Mouse (Mus musculus): ENCODE results near the gene Zfp385a. TPM values are rescaled to one million over a fixed set of nuclear protein-coding genes. Genes with fewer than 3 reads are reported as not detected.

The Zfp385a gene
- polyA plus RNA-seq, 1 experiment from 2014 or later, result 6.0 TPM

DNA sequence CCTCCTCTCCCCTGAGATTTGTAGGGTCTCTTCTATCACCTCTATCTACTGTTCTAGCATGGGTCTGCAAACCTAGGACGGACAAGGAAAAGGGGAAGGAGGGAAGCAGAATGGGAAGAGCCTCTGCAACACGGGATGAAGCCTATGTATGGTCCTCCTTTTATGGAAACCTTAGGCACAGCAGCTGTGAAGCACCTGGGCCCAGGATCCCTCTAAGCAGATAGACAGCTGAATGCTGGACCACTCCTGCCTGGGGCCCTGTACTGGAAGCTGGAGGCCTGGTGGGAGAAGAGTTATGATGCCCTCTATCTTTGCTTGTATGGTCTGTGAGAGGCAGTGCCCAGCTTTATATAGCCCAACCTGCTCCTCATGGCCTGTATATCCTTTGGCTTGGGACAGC is 39.3 kb downstream of the Zfp385a start:
- Histone ChIP-seq H3K9me3 (replicated peaks) (no peaks in the 10 kb centered on the region), H3K4me2 (no peak overlapping the region), H3K4me3 (replicated peaks) (no peak overlapping the region), H3K9ac (no peak overlapping the region), H3K36me3 (replicated peaks) (peaks cover 42% of the 10 kb centered on the region), H3K27me3 (peaks cover 40% of the 10 kb centered on the region), H3K27ac (replicated peaks) (no peak overlapping the region), H3K4me1 (replicated peaks) (peaks cover 37% of the 10 kb centered on the region)
- ATAC-seq (ENCODE audit: insufficient read depth), result no peak
- WGBS (ENCODE audit: insufficient replicate concordance), result 39% methylated on average over 2 of the region's 2 CpGs

DNA sequence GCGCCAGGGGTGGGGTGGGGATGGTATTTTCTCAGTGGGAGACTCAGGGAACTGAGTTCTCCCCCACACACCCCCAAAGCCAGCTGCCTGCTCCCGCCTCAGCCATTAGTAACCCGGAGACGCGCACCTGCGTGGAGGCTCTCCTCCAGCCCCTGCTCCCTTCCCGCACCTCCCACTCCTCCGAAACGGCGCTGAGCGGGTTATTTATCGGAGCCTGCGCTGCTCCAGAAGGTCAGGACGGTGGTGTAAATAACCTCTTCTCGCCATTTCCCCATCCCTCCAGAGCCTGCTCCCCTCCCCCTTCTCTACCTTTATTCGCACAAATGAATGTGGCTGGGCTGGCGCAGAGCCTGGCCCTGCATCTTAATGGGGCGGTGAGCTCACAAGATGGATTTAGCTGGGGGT is 39.8 kb downstream of the Zfp385a start:
- no peaks in the 10 kb centered on the region for H3K9me3 ChIP-seq (replicated peaks)
- H3K36me3 ChIP-seq (replicated peaks), result peaks cover 47% of the 10 kb centered on the region
- no peak overlapping the region for H3K4me3 ChIP-seq (replicated peaks)
- no peak overlapping the region for H3K9ac ChIP-seq
- H3K27me3 ChIP-seq, result peaks cover 35% of the 10 kb centered on the region
- peaks cover 32% of the 10 kb centered on the region for H3K4me1 ChIP-seq (replicated peaks)
- ATAC-seq (ENCODE audit: insufficient read depth), result no peak
- H3K27ac ChIP-seq (replicated peaks), result no peak overlapping the region
- H3K4me2 ChIP-seq, result no peak overlapping the region
- WGBS (ENCODE audit: insufficient replicate concordance), result 68% methylated on average over 18 of the region's 18 CpGs

DNA sequence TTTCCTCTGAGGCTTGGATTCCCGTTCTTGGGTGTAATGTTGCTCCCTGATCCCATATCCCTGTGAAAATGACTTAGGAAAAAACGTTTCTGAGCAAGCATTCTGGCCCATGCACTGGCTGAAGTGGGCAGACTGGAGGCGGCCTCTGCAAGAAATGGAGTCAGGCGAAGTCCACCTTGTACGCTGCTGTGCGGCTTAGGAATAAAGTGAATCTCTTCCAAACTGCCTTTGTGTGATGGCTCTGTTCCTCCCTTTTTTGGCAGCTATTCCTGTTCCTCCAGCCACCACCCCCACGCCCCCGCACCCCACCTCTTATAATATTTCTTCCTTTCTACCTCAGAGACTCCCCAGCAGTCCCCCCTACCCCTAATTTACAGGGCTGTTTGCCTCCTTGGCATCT is 40.2 kb downstream of the Zfp385a start:
- WGBS (ENCODE audit: insufficient replicate concordance), result 75% methylated on average over 8 of the region's 8 CpGs
- H3K9ac ChIP-seq, result no peak overlapping the region
- no peak overlapping the region for H3K27ac ChIP-seq (replicated peaks)
- H3K36me3 ChIP-seq (replicated peaks), result peaks cover 49% of the 10 kb centered on the region
- no peak overlapping the region for H3K4me2 ChIP-seq
- peaks cover 31% of the 10 kb centered on the region for H3K27me3 ChIP-seq
- H3K4me1 ChIP-seq (replicated peaks), result peaks cover 28% of the 10 kb centered on the region
- ATAC-seq (ENCODE audit: insufficient read depth), result no peak
- no peaks in the 10 kb centered on the region for H3K9me3 ChIP-seq (replicated peaks)
- no peak overlapping the region for H3K4me3 ChIP-seq (replicated peaks)

DNA sequence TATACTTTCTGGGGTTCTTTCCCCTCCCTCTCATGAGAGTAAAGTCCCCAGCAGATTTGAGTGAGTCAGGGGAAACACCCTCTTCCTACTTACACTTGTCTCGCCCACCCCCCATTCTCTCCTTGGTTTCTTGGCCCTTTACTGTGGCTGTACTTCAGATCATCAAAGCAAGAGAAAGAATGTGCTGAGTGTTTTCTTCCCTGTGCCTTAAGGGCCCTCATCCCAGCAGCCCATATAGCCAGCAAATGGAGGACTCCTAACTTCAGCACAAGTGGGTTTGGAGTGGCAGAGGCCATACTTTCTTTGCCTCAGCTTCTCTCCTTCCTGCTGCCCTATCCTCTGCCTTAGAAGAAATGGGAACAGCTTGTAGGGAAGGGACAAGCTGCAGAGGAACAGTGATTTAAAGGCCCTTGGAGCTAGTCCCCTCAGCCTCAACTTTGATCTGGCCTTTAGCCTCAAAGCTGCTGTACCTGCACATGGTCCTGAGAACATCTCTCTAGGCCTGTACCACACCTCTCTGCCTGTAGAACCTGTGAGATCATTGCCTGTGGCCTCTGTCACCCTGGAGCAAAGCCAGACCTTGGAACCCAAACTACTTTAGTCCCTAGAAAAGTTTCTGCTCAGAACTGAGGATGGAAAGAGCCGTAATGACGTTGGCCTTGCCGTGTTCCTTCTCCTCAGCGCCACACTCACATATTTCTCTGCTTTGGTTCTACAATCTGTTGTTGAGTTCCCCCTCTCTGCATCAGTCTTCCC is 40.9 kb downstream of the Zfp385a start:
- Histone ChIP-seq H3K36me3 (replicated peaks) (peaks cover 52% of the 10 kb centered on the region), H3K9ac (no peak overlapping the region), H3K4me1 (replicated peaks) (peaks cover 22% of the 10 kb centered on the region), H3K27ac (replicated peaks) (no peak overlapping the region), H3K4me3 (replicated peaks) (no peak overlapping the region), H3K4me2 (no peak overlapping the region), H3K27me3 (peaks cover 25% of the 10 kb centered on the region), H3K9me3 (replicated peaks) (no peaks in the 10 kb centered on the region)
- 76% methylated on average over 5 of the region's 5 CpGs for WGBS (ENCODE audit: insufficient replicate concordance)
- ATAC-seq (ENCODE audit: insufficient read depth), result no peak

DNA sequence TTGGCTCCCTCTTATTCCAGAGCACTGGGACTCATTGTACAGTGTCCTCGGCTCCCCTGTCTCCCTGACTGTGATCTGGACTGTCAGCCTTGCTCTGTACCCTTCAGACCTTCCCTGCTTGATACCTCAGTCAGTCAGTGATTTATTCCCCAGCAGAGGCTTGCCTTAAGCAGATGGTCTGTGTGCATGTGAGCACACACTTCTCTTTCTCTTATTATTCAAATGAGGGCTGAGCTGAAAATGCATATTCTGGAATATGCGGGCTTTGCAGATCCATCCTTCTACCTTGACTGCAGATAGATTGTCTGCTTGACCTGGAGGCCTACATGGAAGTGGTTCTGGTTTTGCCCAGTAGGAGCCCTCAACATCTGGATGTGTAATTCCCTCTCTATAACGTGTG is 41.9 kb downstream of the Zfp385a start:
- H3K4me3 ChIP-seq (replicated peaks), result no peak overlapping the region
- WGBS (ENCODE audit: insufficient replicate concordance), result 78% methylated on average over 3 of the region's 3 CpGs
- H3K4me2 ChIP-seq, result no peak overlapping the region
- H3K36me3 ChIP-seq (replicated peaks), result peaks cover 62% of the 10 kb centered on the region
- no peak overlapping the region for H3K27ac ChIP-seq (replicated peaks)
- no peak for ATAC-seq (ENCODE audit: insufficient read depth)
- no peak overlapping the region for H3K9ac ChIP-seq
- peaks cover 15% of the 10 kb centered on the region for H3K27me3 ChIP-seq
- peaks cover 16% of the 10 kb centered on the region for H3K4me1 ChIP-seq (replicated peaks)
- H3K9me3 ChIP-seq (replicated peaks), result no peaks in the 10 kb centered on the region

DNA sequence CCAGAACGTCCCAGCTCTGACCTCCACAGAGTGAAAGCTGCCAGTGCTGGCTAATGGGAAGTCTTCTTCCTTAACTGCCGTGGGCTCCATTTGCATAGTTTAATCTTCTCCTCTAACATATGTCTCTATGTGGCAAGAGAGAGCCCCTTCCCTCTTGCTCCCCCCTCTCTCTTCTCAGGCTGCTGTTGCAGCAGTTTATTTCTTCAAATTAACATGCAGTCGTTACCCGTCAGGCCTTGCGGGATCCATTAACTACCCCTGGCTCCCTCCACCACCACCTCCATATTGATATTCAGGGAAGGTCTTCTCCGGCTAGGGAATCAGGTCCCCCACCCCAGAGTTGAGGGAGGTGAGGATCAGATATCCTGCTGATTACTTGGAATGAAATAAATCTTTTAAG is 42.6 kb downstream of the Zfp385a start:
- no peaks in the 10 kb centered on the region for H3K9me3 ChIP-seq (replicated peaks)
- no peak overlapping the region for H3K27ac ChIP-seq (replicated peaks)
- H3K9ac ChIP-seq, result no peak overlapping the region
- peaks cover 10% of the 10 kb centered on the region for H3K4me1 ChIP-seq (replicated peaks)
- H3K4me2 ChIP-seq, result no peak overlapping the region
- no peak overlapping the region for H3K4me3 ChIP-seq (replicated peaks)
- 80% methylated on average over 6 of the region's 6 CpGs for WGBS (ENCODE audit: insufficient replicate concordance)
- H3K27me3 ChIP-seq, result peaks cover 8% of the 10 kb centered on the region
- no peak for ATAC-seq (ENCODE audit: insufficient read depth)
- peaks cover 70% of the 10 kb centered on the region for H3K36me3 ChIP-seq (replicated peaks)

DNA sequence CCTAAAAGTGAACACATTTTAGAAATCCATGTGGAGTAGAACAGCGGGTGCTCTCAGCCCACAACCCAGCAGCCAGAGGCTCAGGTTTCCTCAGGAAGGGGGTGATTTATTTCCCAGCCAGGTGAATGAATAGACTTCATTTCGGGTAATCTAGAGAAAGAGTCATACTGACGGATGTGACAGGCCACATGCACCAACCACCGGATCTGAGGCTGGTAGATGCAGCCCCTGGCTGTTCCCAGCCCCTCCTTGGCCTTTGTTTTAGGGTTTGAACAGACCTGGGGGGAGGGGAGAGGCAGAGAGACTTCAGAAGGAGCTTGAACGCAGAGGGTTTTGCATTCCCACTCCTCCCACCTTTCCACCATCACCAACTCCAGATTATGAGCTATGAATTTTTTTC is 44.0 kb downstream of the Zfp385a start:
- peaks cover 84% of the 10 kb centered on the region for H3K36me3 ChIP-seq (replicated peaks)
- no peaks in the 10 kb centered on the region for H3K27me3 ChIP-seq
- ATAC-seq (ENCODE audit: insufficient read depth), result no peak
- peaks cover 3% of the 10 kb centered on the region; the same call in 1 of the 2 replicates for H3K4me1 ChIP-seq (replicated peaks)
- H3K9me3 ChIP-seq (replicated peaks), result no peaks in the 10 kb centered on the region
- WGBS (ENCODE audit: insufficient replicate concordance), result 33% methylated on average over 5 of the region's 5 CpGs
- no peak overlapping the region for H3K9ac ChIP-seq
- H3K27ac ChIP-seq (replicated peaks), result no peak overlapping the region
- H3K4me2 ChIP-seq, result no peak overlapping the region
- no peak overlapping the region for H3K4me3 ChIP-seq (replicated peaks)

DNA sequence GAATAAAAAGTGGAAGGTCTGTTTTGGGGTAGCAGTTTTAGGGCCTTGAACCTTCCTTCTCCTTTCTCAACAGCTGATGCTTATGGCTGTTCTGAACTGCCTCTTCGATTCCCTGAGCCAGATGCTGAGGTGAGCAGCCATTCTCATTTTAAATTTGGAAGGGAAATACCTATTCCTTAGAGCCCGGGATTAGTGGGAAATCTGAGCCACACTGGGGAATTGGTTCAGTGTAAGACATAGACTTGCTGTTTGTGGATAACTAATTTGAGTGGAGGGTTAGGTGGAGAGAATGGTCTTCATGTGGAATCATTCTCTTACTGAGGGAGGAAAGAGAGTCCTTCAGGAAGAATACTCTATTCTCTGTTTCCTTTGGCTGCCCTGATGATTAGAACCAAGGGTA is 45.2 kb downstream of the Zfp385a start:
- no peak for ATAC-seq (ENCODE audit: insufficient read depth)
- no peaks in the 10 kb centered on the region for H3K4me1 ChIP-seq (replicated peaks)
- peaks cover 94% of the 10 kb centered on the region for H3K36me3 ChIP-seq (replicated peaks)
- H3K27me3 ChIP-seq, result no peaks in the 10 kb centered on the region
- no peak overlapping the region for H3K4me2 ChIP-seq
- no peaks in the 10 kb centered on the region for H3K9me3 ChIP-seq (replicated peaks)
- no peak overlapping the region for H3K9ac ChIP-seq
- 75% methylated on average over 2 of the region's 2 CpGs for WGBS (ENCODE audit: insufficient replicate concordance)
- no peak overlapping the region for H3K4me3 ChIP-seq (replicated peaks)
- no peak overlapping the region for H3K27ac ChIP-seq (replicated peaks)

DNA sequence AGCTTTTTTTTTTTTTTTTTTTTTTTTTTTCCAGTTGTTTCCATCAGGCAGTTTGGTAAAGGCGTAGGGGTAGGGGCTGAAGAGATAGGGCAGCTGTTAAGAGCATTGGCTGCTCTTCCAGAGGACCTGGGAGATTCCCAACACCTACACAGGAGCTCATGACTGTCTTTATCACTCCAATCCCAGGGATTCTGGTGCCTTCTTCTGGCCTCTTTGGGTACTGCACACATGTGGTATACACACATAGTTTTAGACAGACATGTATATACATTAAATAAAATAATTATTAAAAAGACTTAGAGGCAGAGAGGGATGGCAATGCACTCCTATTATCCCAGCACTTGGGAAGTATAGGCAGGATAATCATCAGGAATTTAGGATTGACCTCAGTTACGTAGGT is 46.5 kb downstream of the Zfp385a start:
- WGBS (ENCODE audit: insufficient replicate concordance), result 95% methylated on average over 2 of the region's 2 CpGs
- ATAC-seq (ENCODE audit: insufficient read depth), result no peak
- H3K9ac ChIP-seq, result no peak overlapping the region
- H3K4me2 ChIP-seq, result no peak overlapping the region
- H3K9me3 ChIP-seq (replicated peaks), result no peaks in the 10 kb centered on the region
- H3K4me3 ChIP-seq (replicated peaks), result no peak overlapping the region
- H3K4me1 ChIP-seq (replicated peaks), result no peaks in the 10 kb centered on the region
- H3K27ac ChIP-seq (replicated peaks), result no peak overlapping the region
- H3K36me3 ChIP-seq (replicated peaks), result peaks cover 94% of the 10 kb centered on the region
- no peaks in the 10 kb centered on the region for H3K27me3 ChIP-seq

DNA sequence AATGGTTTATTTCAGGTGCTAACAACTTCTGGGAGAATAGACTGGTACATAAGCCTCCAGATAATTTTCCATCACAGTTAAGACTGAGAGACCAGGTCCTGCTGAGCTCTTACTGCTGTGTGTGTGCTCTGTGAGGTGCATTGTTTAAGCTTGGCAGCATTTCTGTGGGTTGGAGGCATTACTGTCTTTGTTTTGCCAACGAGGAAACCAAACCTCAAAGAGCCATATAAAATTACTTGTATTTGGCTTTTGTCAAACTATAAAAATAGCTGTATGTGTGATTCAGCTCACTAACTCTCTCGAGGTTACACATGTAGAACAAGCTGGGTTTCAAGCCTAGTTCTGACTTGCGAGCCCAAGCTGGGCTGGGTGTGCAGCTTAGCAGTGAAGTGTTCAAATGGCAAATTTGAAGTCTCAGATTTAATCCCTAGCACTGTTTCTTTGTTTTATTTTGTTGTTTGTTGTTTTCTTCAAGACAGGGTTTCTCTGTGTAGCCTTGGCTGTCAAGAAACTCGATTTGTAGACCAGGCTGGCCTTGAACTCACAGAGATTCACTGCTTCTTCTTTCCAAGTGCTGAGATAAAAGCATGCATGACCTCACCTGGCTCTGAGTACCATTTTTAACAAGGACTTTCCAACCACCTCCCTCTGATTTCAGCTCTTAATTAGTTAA is 47.1 kb downstream of the Zfp385a start:
- H3K9ac ChIP-seq, result no peak overlapping the region
- H3K27me3 ChIP-seq, result no peaks in the 10 kb centered on the region
- WGBS (ENCODE audit: insufficient replicate concordance), result 90% methylated on average over 4 of the region's 4 CpGs
- ATAC-seq (ENCODE audit: insufficient read depth), result no peak
- H3K9me3 ChIP-seq (replicated peaks), result no peaks in the 10 kb centered on the region
- H3K4me2 ChIP-seq, result no peak overlapping the region
- H3K36me3 ChIP-seq (replicated peaks), result peaks cover 90% of the 10 kb centered on the region
- no peak overlapping the region for H3K4me3 ChIP-seq (replicated peaks)
- H3K27ac ChIP-seq (replicated peaks), result no peak overlapping the region
- H3K4me1 ChIP-seq (replicated peaks), result no peaks in the 10 kb centered on the region

DNA sequence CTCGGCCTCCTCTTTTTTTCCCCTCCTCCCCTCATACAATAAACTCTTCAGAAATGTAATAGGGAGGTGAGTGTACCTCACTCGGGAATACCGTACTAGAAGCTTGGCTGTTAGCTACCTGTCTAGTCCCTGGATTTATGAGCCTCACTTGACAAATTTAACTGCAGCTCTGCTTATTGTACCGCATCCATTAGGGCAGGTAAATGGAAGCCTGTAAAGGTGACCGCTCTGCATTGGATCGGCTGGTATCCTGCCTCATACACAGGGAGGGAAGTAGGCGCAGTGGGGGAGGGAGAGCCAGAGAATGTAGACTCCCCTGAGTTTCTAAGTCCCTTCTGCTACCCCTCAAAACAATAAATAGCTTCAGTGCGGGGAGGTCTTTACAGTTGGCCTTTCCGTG is 49.0 kb downstream of the Zfp385a start:
- Histone ChIP-seq H3K36me3 (replicated peaks) (peaks cover 86% of the 10 kb centered on the region), H3K4me1 (replicated peaks) (peaks cover 2% of the 10 kb centered on the region), H3K9me3 (replicated peaks) (no peaks in the 10 kb centered on the region), H3K27ac (replicated peaks) (no peak overlapping the region), H3K9ac (no peak overlapping the region), H3K4me3 (replicated peaks) (no peak overlapping the region), H3K27me3 (no peaks in the 10 kb centered on the region), H3K4me2 (no peak overlapping the region)
- ATAC-seq (ENCODE audit: insufficient read depth), result no peak
- WGBS (ENCODE audit: insufficient replicate concordance), result 91% methylated on average over 9 of the region's 9 CpGs

Data from liver, embryonic 15.5 days (tissue).